Mouse (Mus musculus): Measurements from ENCODE around the gene Chchd2. TPM values are rescaled to one million over a fixed set of nuclear protein-coding genes. Genes with fewer than 3 reads are reported as not detected.

The Chchd2 gene
- polyA plus RNA-seq, 1 experiment from 2014 or later = 862 TPM

Other genes starting within 250 kb of the Chchd2 start
- gene Zfp11, start 217.4 kb downstream of the Chchd2 start, polyA plus RNA-seq (2016; fragmentation: Nextera tagmentation; extraction: Ambion mirVana) = 5.5 and 6.2 TPM in 2 replicates
- not detected in 2 replicates for gene Sept14, start 179.0 kb downstream of the Chchd2 start, polyA plus RNA-seq (2016; fragmentation: Nextera tagmentation; extraction: Ambion mirVana)
- gene Mrps17, start 172.0 kb downstream of the Chchd2 start, polyA plus RNA-seq (2016; fragmentation: Nextera tagmentation; extraction: Ambion mirVana) = 187 and 190 TPM in 2 replicates
- gene Nipsnap2, start 162.4 kb downstream of the Chchd2 start, polyA plus RNA-seq (2016; fragmentation: Nextera tagmentation; extraction: Ambion mirVana) = 89.1 and 96.8 TPM in 2 replicates
- 30.0 and 31.7 TPM in 2 replicates for gene Psph, start 100.0 kb downstream of the Chchd2 start, polyA plus RNA-seq (2016; fragmentation: Nextera tagmentation; extraction: Ambion mirVana)
- 84.3 and 88.4 TPM in 2 replicates for gene Sumf2, start 40.5 kb downstream of the Chchd2 start, polyA plus RNA-seq (2016; fragmentation: Nextera tagmentation; extraction: Ambion mirVana)
- 11.5 and 12.3 TPM in 2 replicates for gene Zbed5, start 8.3 kb upstream of the Chchd2 start, polyA plus RNA-seq (2016; fragmentation: Nextera tagmentation; extraction: Ambion mirVana)
- 0.14 and 0.24 TPM in 2 replicates for gene Phkg1, start 11.1 kb upstream of the Chchd2 start, polyA plus RNA-seq (2016; fragmentation: Nextera tagmentation; extraction: Ambion mirVana)
- gene Nupr1l, start 21.1 kb upstream of the Chchd2 start, polyA plus RNA-seq (2016; fragmentation: Nextera tagmentation; extraction: Ambion mirVana) = 4.2 and 4.5 TPM in 2 replicates
- 35.1 and 35.8 TPM in 2 replicates for gene Vkorc1l1, start 54.5 kb upstream of the Chchd2 start, polyA plus RNA-seq (2016; fragmentation: Nextera tagmentation; extraction: Ambion mirVana)
- gene Gusb, start 115.6 kb upstream of the Chchd2 start, polyA plus RNA-seq (2016; fragmentation: Nextera tagmentation; extraction: Ambion mirVana) = 35.4 and 35.9 TPM in 2 replicates
- gene Asl, start 141.8 kb upstream of the Chchd2 start, polyA plus RNA-seq (2016; fragmentation: Nextera tagmentation; extraction: Ambion mirVana) = 24.0 and 26.7 TPM in 2 replicates
- 42.0 and 42.9 TPM in 2 replicates for gene Crcp, start 141.8 kb upstream of the Chchd2 start, polyA plus RNA-seq (2016; fragmentation: Nextera tagmentation; extraction: Ambion mirVana)
- 77.2 and 83.6 TPM in 2 replicates for gene Tpst1, start 185.9 kb upstream of the Chchd2 start, polyA plus RNA-seq (2016; fragmentation: Nextera tagmentation; extraction: Ambion mirVana)

All from embryonic facial prominence, embryonic 12.5 days (tissue).